Mouse (Mus musculus) C2C12 (cell line): ENCODE measurements at regions not wholly inside any gene's neighbourhood (a gene's known extent, or its start where the extent isn't known, plus 50 kb on each side); places are given as distances from the start of the nearest gene placed in this dataset.

ENCODE experiments used
- H3K27me3 ChIP-seq: one replicate; pipeline ENCODE4 v1.6.1; 2011; ENCODE audit not compliant: control insufficient read depth, insufficient read depth, insufficient read length
- H3K36me3 ChIP-seq: one replicate; pipeline ENCODE4 v1.6.1; 2011; ENCODE audit not compliant: control insufficient read depth, insufficient read depth
- H3K4me3 ChIP-seq: one replicate; pipeline ENCODE4 v1.5.1; 2011; ENCODE audit warnings: mild to moderate bottlenecking, control low read depth; ENCODE audit not compliant: poor library complexity, insufficient read depth, severe bottlenecking
- H3K79me2 ChIP-seq: one replicate; pipeline ENCODE4 v1.6.1; 2011; ENCODE audit not compliant: control insufficient read depth, insufficient read depth
- H3K79me3 ChIP-seq: one replicate; pipeline ENCODE4 v1.6.1; 2011; ENCODE audit warnings: low read depth, control low read depth
- H3ac ChIP-seq: one replicate; pipeline ENCODE3; 2011; ENCODE audit warnings: low read depth; ENCODE audit not compliant: control insufficient read depth, insufficient read length
- CEBPB ChIP-seq: IDR thresholded peaks from one replicate; pipeline ENCODE4 v1.6.1; 2011; ENCODE audit warnings: low read depth, mild to moderate bottlenecking, control low read depth, moderate library complexity
- CTCF ChIP-seq: IDR thresholded peaks from one replicate; pipeline ENCODE4 v1.5.1; 2011; ENCODE audit not compliant: control insufficient read depth, insufficient read depth, insufficient read length
- FOSL1 ChIP-seq: IDR thresholded peaks from one replicate; pipeline ENCODE4 v1.8.0; 2011; ENCODE audit warnings: mild to moderate bottlenecking, low read length; ENCODE audit not compliant: poor library complexity, insufficient read depth, severe bottlenecking
- MAX ChIP-seq: IDR thresholded peaks from one replicate; pipeline ENCODE4 v1.6.1; 2011; ENCODE audit warnings: mild to moderate bottlenecking, control low read depth
- MYOD1 ChIP-seq: IDR thresholded peaks from one replicate; pipeline ENCODE4 v1.6.1; 2011; ENCODE audit warnings: low read depth; ENCODE audit not compliant: control insufficient read depth, insufficient read length
- MYOG ChIP-seq: IDR thresholded peaks from one replicate; pipeline ENCODE4 v1.6.1; 2011; ENCODE audit not compliant: control insufficient read depth, insufficient read length; ENCODE audit errors: extremely low read depth
- USF1 ChIP-seq: IDR thresholded peaks from one replicate; pipeline ENCODE4 v1.6.1; 2011; ENCODE audit warnings: low read depth, mild to moderate bottlenecking, control low read depth, moderate library complexity

DNA sequence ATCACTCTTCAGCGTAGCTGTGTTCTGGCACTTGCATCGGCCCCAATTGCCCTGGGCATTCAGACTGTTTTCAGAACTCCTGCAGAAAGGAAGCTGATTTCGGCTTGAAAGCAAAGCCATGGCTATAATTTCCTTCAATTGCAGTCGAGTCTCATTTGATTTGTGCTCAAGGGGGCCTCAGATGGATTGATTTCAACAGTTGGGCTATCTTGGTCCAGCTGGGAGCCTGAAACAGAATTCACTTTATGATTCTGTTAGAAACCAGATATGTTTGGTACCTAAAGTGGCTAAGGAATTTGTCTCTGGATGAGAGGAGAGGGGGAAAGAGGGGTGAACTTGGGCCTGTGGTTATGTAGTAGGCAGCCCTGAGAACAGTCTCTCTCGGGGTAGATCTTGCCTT lies 214.4 kb upstream of the Stt3b start:
- Histone ChIP-seq H3K36me3 (no peaks in the 10 kb centered on the region), H3K27me3 (no peaks in the 10 kb centered on the region), H3ac (no peak overlapping the region), H3K4me3 (no peak overlapping the region), H3K79me3 (no peaks in the 10 kb centered on the region), H3K79me2 (no peaks in the 10 kb centered on the region)
- TF ChIP-seq CEBPB (no peak), MAX (no peak), USF1 (no peak), FOSL1 (no peak), MYOD1 (no peak)

DNA sequence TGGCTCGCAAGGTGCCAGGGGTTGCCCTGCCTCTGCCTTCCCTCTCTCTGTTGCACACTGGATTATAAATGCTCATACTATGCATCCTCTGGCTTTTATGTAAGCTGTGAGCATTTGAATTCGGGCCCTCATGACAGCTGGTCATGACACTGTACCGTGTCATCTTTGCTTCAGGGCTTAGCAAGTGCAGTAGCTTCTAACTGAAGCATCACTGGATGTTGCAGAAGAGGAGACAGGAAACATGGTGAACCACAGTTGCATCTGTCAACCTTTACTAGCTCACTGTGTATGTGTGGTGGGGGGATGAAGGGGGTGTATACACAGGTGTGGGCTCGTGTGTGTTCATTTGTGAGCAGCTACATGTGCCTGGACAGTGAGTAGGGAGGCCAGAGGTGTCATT lies 216.1 kb upstream of the Stt3b start:
- TF ChIP-seq USF1 (no peak), FOSL1 (no peak), CTCF (no peak)
- no peaks in the 10 kb centered on the region for H3K79me3 ChIP-seq
- H3ac ChIP-seq = no peak overlapping the region
- H3K4me3 ChIP-seq = no peak overlapping the region
- H3K27me3 ChIP-seq = no peaks in the 10 kb centered on the region
- H3K36me3 ChIP-seq = no peaks in the 10 kb centered on the region
- no peaks in the 10 kb centered on the region for H3K79me2 ChIP-seq

DNA sequence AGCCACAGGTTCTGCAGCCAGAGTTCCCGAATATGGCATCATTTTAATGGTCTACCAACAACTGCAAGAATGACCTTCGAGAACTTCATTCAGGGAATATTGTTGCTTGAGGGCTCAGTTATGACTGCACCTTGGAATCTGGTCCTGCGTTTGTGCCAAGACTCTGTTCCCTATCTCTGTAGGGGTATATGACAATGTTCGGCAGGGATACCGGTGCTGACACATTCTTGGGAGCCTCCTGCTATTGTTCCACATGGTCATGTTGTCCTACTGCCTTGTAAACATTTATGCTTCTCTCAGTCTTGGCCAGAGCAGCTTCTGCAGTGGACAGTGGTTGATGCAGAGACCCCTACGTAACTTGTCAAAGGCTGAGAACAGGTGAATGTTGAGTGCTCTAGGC lies 216.8 kb upstream of the Stt3b start:
- H3K36me3 ChIP-seq = no peaks in the 10 kb centered on the region
- TF ChIP-seq MAX (no peak), MYOG (no peak), CEBPB (no peak), FOSL1 (no peak), USF1 (no peak), MYOD1 (no peak)
- no peaks in the 10 kb centered on the region for H3K27me3 ChIP-seq
- no peak overlapping the region for H3ac ChIP-seq
- no peaks in the 10 kb centered on the region for H3K79me2 ChIP-seq
- no peaks in the 10 kb centered on the region for H3K79me3 ChIP-seq
- no peak overlapping the region for H3K4me3 ChIP-seq

DNA sequence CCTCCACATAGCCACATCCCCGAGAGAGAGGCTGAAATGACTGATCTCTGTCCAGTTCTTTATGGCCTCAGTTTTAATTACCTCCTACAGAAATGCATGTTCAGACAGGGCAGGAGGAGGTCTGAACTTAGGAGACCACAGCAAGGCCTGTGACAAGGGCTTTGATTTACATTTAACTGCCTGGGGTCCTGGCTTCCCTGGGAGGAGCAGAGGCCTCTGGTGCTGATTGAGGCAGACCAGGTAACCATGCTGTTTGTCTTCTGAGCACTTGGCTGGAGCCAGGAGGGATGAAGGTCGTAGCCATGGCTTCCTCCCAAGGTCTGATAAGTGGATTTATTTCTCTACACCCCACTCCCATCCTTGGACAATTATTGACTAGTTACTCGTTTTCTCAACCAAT lies 224.0 kb upstream of the Stt3b start:
- H3ac ChIP-seq = no peak overlapping the region
- H3K79me3 ChIP-seq = no peaks in the 10 kb centered on the region
- no peak overlapping the region for H3K4me3 ChIP-seq
- no peaks in the 10 kb centered on the region for H3K36me3 ChIP-seq
- no peaks in the 10 kb centered on the region for H3K27me3 ChIP-seq
- no peak for TF ChIP-seq MYOG
- no peak for TF ChIP-seq CTCF
- TF ChIP-seq CEBPB = no peak
- no peak for TF ChIP-seq MYOD1
- no peak for TF ChIP-seq FOSL1
- no peak for TF ChIP-seq USF1
- TF ChIP-seq MAX = no peak
- H3K79me2 ChIP-seq = no peaks in the 10 kb centered on the region

DNA sequence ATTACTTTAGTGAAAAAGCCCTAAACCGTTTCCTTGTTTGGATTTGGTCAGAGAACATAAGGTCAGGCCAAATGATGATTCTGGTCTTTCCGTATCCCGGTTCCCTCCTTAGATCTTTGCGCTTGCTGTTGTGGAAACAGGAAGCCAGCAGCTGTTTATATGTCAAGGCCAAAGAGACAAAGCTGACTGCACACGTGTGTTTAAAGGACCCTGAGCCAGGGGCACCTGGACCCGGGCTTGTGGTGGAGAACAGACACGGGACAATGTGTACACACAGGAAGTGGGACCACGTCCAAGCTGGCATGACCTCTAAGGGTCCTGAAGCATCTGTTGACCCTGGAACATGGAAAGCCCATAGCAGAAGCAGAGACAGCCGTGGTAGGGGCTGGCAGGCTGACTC lies 233.4 kb upstream of the Stt3b start:
- H3K4me3 ChIP-seq = no peak overlapping the region
- no peaks in the 10 kb centered on the region for H3K27me3 ChIP-seq
- no peak overlapping the region for H3ac ChIP-seq
- H3K79me3 ChIP-seq = no peaks in the 10 kb centered on the region
- H3K36me3 ChIP-seq = no peaks in the 10 kb centered on the region
- TF ChIP-seq MYOG = no peak
- TF ChIP-seq USF1 = no peak
- no peak for TF ChIP-seq CEBPB
- TF ChIP-seq CTCF = no peak
- TF ChIP-seq MAX = no peak
- TF ChIP-seq MYOD1 = no peak
- TF ChIP-seq FOSL1 = no peak
- H3K79me2 ChIP-seq = no peaks in the 10 kb centered on the region

DNA sequence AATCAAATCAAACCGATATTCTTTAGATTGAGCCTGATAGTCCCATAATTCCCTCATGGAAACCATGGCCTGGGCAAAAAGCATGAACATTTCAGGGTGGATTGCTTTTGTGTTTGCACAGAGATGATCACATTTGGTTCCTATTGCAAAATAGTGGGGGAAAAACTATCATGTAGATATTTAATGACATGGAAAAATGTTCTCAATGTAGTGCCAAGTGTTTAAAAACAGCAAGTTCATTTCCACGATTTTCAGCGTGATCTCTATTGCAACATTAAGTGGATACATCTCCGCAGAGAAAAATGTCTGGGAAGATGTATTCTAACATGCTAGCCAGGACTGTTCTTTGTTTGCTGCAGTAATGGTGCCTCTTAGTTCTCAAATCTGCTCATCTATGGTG lies 235.0 kb upstream of the Stt3b start:
- Histone ChIP-seq H3K27me3 (no peaks in the 10 kb centered on the region), H3K79me2 (no peaks in the 10 kb centered on the region), H3K4me3 (no peak overlapping the region), H3K79me3 (no peaks in the 10 kb centered on the region), H3ac (no peak overlapping the region), H3K36me3 (no peaks in the 10 kb centered on the region)
- no peak for TF ChIP-seq MYOD1
- TF ChIP-seq CTCF = no peak
- TF ChIP-seq MAX = no peak
- TF ChIP-seq MYOG = no peak
- TF ChIP-seq CEBPB = no peak
- no peak for TF ChIP-seq USF1
- no peak for TF ChIP-seq FOSL1
